Comparison of ENCODE assay signal across 27 mouse cellular contexts in the genomic region with DNA sequence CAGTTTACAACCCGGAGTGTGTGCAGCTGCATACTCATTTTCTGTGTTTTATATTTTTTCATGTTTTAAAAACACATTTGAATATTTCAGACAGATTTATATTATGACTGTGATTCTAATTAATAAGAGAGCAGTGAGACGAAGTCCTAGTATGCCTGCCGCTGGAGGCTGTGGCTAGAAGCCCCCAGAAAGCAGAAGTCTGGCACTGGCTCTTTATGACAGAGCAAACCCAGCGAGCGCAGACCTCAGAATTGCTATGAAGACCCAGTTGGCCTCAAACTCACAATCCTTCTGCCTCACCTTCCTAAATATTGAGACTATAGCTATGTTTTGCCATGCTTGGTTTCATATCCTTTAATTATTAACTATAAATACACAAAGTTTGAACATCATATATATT. TPM values are rescaled to one million over a fixed set of nuclear protein-coding genes. Genes with fewer than 3 reads are reported as not detected.
DNase-seq lines count a peak whose midpoint lies in the region; ATAC-seq lines count a peak whose summit lies in the region.
"Had no signal": no experiment of that assay in that cellular context is flagged by ENCODE, and none has a peak within 500 bp of the region (broad histone marks: within the 10 kb centered on the region; RNA-seq: fewer than 3 reads in every experiment).

No protein-coding gene starts in this region.

- ATAC-seq in common myeloid progenitor, adult 5-6 weeks (replicated peaks; ENCODE audit: low read depth, poor library complexity, severe bottlenecking): peak; percentile 48; the same call in 1 of the 2 replicates
- peak; percentile 55 to 63 for ATAC-seq in hematopoietic stem cell, adult 5-6 weeks (replicated peaks in 1 of 2; ENCODE audit: insufficient read depth in 1 of 2, low FRiP score in 2 of 2, low TSS enrichment in 1 of 2, low read depth in 1 of 2, poor library complexity in 2 of 2, severe bottlenecking in 2 of 2)
- ATAC-seq in midbrain, embryonic 11.5 days (ENCODE audit: low FRiP score): no peak
- ATAC-seq: activated CD4-positive, CD25-positive, alpha-beta regulatory T cell, adult 4 months; CD4-positive, CD25-positive, alpha-beta regulatory T cell, adult 4 months; forebrain, embryonic 14.5 days; forebrain, embryonic 16.5 days; Patski had no signal

- no peak overlapping the region for H3K4me3 ChIP-seq in limb, embryonic 10.5 days
- no peak overlapping the region for H3K4me3 ChIP-seq in midbrain, embryonic 11.5 days (ENCODE audit: low read depth, low read length)
- H3K4me3 ChIP-seq: embryonic facial prominence, embryonic 13.5 days; embryonic facial prominence, embryonic 15.5 days; erythroblast, embryonic 14.5 days; forebrain, embryonic 10.5 days; forebrain, embryonic 12.5 days had no signal

- no peaks in the 10 kb centered on the region for H3K27me3 ChIP-seq in limb, embryonic 10.5 days (ENCODE audit: low read depth, poor library complexity, severe bottlenecking)
- no peaks in the 10 kb centered on the region for H3K27me3 ChIP-seq in midbrain, embryonic 11.5 days (ENCODE audit: control insufficient read depth, insufficient read depth, low read length)
- H3K27me3 ChIP-seq: CH12.LX; embryonic facial prominence, embryonic 13.5 days; embryonic facial prominence, embryonic 15.5 days; forebrain, embryonic 12.5 days; Patski had no signal

- H3K9ac ChIP-seq in midbrain, embryonic 11.5 days (ENCODE audit: low read length): no peak overlapping the region
- H3K9ac ChIP-seq: embryonic facial prominence, embryonic 13.5 days; embryonic facial prominence, embryonic 15.5 days; forebrain, embryonic 12.5 days had no signal

- WGBS in limb, embryonic 10.5 days: 93% methylated on average over 5 of the region's 5 CpGs
- 96% methylated on average over 5 of the region's 5 CpGs for WGBS in midbrain, embryonic 11.5 days

- no peaks in the 10 kb centered on the region for H3K4me1 ChIP-seq in limb, embryonic 10.5 days
- H3K4me1 ChIP-seq in midbrain, embryonic 11.5 days (ENCODE audit: control insufficient read depth, insufficient read depth, low read length): no peaks in the 10 kb centered on the region
- H3K4me1 ChIP-seq: embryonic facial prominence, embryonic 13.5 days; embryonic facial prominence, embryonic 15.5 days; forebrain, embryonic 10.5 days; forebrain, embryonic 12.5 days had no signal

- peaks cover 70% of the 10 kb centered on the region for H3K36me3 ChIP-seq in limb, embryonic 10.5 days
- no peaks in the 10 kb centered on the region; the same call in 1 of the 2 replicates for H3K36me3 ChIP-seq in midbrain, embryonic 11.5 days (ENCODE audit: control insufficient read depth, insufficient read depth, low read length)

- DNase-seq in A20 (ENCODE audit: low read depth, low spot score): peak; percentile 26
- DNase-seq in limb, embryonic 10.5 days (ENCODE audit: low spot score): no peak
- no peak for DNase-seq in midbrain, embryonic 11.5 days (ENCODE audit: low spot score, missing footprints)
- DNase-seq: adrenal gland, adult 8-10 months; adrenal gland, postnatal 14 days; adrenal gland, postnatal 36 days; B cell, adult 2 months; cerebellum, adult 11-12 months; cerebellum, adult 2 months; cerebellum, adult 9-10 months; cerebellum, postnatal 10 days; cerebellum, postnatal 25 days; embryo, embryonic 11 days had no signal

- H3K9me3 ChIP-seq in limb, embryonic 10.5 days (replicated peaks): no peaks in the 10 kb centered on the region
- H3K9me3 ChIP-seq in midbrain, embryonic 11.5 days (ENCODE audit: control insufficient read depth, low read length): no peaks in the 10 kb centered on the region
- H3K9me3 ChIP-seq: embryonic facial prominence, embryonic 13.5 days; embryonic facial prominence, embryonic 15.5 days; forebrain, embryonic 10.5 days; forebrain, embryonic 12.5 days; G1E had no signal

- H3K27ac ChIP-seq in limb, embryonic 10.5 days: no peak overlapping the region
- H3K27ac ChIP-seq in midbrain, embryonic 11.5 days (ENCODE audit: low read depth, low read length): no peak overlapping the region
- H3K27ac ChIP-seq: embryonic facial prominence, embryonic 13.5 days; embryonic facial prominence, embryonic 15.5 days; forebrain, embryonic 10.5 days; forebrain, embryonic 12.5 days had no signal

- no peak overlapping the region for H3K4me2 ChIP-seq in midbrain, embryonic 11.5 days
- H3K4me2 ChIP-seq: embryonic facial prominence, embryonic 13.5 days; embryonic facial prominence, embryonic 15.5 days; forebrain, embryonic 12.5 days had no signal

RNA-seq across cellular contexts. Expression of gene Rhoh, which starts 32.8 kb away (rescaled TPM):
- 33.6 and 46.6 TPM in 2 replicates for total RNA-seq in common myeloid progenitor, adult 5-6 weeks (2017)
- total RNA-seq in hematopoietic stem cell, adult 5-6 weeks (2017): 47.1 and 48.3 TPM in 2 replicates
- polyA plus RNA-seq in limb, embryonic 10.5 days (2016; fragmentation: Nextera tagmentation; extraction: Ambion mirVana): 0.16 and 0.19 TPM in 2 replicates
- 0.21 and 0.33 TPM in 2 replicates for polyA plus RNA-seq in midbrain, embryonic 11.5 days (2014; fragmentation: Nextera tagmentation; extraction: Ambion mirVana)
- polyA plus RNA-seq: erythroblast, embryonic 14.5 days; G1E had no signal
